Mouse (Mus musculus) ES-CJ7 (cell line): Measurements from ENCODE around the gene Gpi1.
A peak's percentile ranks its signal among the peaks of the same experiment; 100 is the strongest.
"Not testable (repeated sequence)": the region's sequence is repeated elsewhere in the genome, so short reads cannot be mapped to it uniquely, and the experiment has no call there.

ENCODE experiments used
- DNase-seq: peaks from one replicate; pipeline ENCODE4 v3.0.0; 2011; ENCODE audit warnings: low read depth, low spot score

Gpi1 gene

DNA sequence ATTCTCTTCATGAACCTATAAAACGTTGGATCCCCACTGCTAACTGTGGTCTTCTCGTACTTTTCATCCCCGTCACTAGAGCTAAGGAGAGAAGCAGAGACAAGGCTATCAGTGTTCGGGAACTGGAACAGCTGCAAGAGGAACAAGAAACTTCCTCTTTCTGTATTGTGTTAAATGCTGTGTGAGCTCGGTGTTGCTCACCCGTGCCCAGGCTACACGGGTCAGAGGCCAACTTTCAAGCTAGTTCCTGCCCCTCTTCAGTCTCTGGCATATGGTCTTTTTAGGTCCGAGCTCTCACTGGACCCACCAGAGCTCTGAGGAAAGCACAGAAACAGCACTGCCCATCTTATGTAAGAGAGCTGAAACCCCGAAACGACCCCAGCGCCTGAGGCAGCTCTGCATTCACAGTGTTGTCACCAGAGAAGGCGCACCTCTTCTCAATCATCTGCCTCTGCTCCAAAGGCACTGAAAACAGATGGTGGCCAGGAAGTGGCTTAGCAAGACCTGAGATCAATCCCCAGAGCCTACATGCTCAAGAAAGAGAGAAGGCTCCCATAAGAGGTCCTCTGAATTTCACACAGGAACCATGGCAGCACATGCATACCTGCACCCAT, 40.7 kb downstream of the Gpi1 start:
- no peak for DNase-seq

DNA sequence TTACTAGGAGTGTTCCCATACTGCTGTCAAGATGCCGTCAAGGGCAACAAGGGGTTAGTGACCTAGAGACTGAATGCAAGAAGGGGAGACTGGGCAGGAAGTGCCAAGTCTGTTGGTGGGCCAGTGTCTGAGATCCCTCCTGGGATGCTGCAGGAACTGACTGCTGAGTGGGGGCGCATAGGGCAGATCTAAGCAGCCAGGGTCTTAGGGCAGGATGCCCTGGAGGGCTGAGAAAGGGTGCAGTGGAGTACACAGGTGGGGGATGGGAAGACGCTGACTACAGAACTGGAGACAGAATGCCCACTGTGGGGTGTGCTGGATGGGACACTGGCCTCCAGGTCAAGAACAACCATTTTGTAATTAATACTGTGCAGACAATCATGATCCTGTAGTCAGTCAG, 46.3 kb downstream of the Gpi1 start:
- DNase-seq = no peak

DNA sequence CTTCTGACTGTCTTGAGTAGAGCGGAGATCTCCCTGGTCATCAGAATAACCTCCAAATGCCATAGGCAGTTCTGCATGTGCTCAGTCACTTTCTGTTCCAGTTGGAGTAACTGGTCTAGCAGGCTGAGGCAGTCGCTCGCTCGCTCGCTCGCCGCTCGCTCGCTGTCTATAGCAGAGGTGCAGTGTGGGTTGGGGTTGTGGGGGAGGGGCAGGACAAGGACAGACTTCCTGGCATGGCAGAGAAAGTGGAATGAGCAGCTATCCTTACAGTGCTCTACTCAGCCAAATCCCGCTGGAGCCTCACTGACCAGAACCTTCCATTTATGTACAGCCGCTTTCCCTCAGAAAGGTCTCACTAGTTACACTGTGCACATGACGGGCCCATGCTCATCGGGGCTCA, 46.8 kb downstream of the Gpi1 start:
- peak; percentile 74 for DNase-seq

DNA sequence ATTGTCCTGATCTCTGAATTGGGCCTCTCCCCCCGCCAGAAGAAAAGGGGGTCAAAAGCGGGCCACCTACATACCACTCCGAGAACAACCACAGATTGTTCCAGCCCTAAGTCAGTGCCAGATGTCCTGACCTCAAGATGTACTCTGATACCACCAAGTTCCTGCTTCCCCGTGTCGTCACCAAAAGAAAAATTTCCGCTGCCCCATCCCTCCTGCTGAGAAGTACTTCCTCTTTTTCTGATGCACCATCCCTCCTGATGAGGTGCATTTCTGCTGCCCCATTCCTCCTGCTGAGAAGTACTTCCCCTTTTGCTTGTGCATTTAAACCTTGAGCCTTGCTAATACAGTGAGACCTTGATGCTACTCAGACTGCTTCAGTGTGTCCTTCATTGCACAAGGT, 53.9 kb downstream of the Gpi1 start:
- not testable (repeated sequence) for DNase-seq

DNA sequence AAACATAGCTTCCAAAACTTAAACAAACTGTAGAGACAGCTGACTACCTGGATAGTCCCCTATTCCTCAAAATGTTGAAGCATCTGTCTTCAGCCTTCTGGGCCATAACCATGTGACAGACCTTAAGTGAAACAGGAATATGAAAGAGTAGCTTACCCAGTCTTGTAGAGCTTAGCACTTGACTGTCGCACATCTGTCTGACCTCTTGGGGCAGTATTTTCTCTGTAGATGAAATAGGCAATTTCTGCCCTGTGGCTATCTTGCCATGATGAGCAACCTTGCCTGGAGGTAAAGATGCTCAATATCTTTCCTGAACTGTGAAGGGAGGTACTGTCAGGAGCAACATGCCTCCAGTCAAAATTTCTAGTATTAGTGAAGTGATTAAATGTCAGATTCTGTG, 57.9 kb downstream of the Gpi1 start:
- peak; percentile 57 for DNase-seq

DNA sequence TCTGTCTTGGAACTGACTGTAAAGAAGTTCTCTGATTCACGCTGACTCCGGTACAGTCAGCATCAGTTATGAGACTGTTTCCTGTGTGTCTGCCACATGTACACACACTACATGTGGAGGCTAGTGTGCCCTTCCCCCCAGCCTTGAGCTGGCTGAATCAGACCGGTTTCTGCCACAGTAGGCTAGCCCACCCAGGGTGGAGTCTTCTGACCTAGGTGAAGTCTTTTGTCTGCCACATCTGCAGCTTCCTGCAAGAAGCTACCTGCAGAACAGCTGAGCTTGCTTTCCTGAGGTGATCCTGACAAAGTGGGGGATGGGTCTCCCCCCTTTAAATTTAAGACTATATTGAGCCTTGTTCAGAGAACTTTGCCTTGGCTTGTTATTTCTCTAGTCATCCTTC, 60.7 kb downstream of the Gpi1 start, which contains the start of gene Uba2:
TSS of gene Uba2 (minus strand) at position 146 of the 400 bp plus-strand sequence.
- DNase-seq = peak; percentile 98

DNA sequence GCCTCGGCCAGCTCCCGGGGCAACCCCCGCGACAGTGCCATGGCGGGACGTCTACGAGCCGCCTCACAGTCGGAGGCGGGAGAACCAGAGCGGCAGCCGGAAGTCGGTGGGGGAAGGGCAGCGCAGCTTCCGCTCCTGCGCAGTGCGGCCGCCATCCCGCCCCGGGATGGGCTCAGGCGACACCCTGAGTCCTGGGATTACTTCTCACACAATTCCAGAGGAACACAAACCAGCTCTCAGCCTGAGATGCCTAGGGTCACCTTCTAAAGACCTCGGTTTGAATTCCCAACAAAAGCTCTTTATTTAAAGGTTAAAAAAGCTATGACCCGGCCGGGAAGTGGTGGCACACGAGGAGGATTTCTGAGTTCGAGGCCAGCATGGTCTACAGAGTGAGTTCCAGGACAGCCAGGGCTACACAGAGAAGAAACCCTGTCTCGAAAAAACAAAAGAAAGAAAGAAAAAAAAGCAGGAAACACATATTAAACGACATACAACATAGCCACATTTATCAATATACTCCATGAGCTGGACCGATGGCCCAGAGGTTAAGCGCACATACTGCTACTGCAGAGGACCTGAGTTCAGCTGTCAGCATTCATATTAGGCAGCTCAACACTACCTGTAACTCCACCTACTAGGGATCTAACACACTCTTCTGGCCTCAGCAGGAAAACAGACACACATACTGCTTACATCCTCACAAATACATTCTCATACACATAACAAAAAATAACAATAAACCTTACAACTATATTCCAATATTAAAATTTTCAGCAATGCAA, 61.5 kb downstream of the Gpi1 start:
- peak; percentile 92 for DNase-seq

DNA sequence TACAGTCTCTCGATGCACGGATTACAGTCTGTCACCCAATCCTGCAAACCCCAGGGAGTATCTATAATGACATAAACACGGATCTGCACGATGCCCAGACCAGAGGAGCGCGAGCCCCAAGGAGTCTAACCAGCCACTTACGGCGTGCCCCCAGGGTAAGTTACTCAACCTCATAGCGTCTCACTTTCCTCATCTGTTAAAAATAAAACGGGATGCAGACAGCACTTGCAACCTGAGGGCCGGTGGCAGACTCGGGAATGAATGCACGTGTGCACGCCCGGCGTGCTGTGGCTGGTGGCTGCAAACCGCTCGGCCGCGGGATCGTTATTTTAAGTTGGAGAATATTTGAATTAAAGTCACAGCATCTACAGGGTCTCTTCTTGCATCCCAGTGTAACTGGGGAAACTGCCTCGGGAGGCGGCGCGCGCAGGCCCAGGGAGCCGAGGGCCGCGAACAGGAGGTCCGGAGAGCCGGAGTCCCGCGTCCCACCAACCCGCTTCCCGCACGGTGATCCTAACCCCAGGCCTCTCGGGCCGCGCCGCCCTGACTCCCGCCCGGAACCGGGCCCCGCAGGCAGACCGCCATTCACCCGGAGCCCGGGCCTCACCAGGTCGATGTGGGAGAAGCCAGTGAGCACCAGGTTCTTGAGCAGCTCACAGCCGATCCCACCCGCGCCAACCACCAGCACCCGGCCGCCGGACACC, 62.2 kb downstream of the Gpi1 start:
- DNase-seq = peak; percentile 41

DNA sequence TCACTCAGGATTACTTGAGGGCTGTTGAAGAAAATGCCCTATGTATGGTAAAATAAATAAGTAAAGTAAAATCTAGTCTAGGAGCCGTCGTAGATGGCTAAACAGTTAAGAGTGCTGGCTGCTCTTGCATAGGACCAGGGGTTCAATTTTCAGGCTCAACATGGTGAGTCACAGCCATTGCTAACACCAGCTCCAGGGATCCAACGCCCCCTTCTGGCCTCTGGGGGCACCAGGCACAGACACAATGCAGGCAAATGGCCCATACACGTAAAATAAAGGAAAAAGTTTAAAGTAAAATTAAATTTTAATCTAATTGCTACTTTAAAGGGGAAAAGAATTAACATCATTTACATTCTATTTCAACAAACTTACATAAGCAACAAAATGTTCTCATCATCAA, 63.3 kb downstream of the Gpi1 start:
- peak; percentile 88 for DNase-seq

DNA sequence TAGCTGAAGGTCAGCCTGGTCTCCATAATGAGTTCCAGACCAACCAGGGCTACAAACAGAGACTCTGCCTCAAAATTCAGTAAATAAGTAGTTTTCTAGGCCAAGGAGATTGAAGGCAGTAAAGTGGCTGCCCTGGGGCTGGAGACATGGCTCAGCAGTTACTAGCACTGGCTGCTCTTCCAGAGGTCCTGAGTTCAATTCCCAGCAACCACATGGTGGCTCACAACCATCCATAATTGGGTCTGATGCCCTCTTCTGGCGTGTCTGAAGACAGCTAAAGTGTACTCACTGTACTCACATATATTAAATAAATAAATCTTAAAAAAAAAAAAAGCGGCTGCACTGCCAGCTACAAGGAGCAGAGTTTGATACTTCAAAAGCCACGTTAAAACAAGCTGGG, 64.1 kb downstream of the Gpi1 start:
- peak; percentile 52 for DNase-seq

DNA sequence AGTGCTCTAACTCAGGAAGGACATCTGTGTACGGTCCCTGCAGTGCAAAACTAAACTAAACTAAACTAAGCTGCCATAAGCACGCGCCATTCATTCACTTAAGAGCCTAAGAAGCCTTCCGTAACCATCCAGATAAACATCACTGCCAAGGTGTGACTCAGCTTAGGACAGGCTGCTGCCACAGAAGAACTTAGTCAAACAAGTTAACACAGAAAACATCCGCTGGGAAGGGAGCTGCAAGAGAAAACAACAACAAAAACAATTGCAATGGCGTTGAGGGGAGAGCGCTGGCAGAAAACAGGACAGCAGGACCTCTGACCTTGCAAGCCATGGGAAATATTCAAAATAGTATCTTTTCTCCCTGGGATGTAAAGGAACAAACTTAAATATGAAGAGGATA, 65.5 kb downstream of the Gpi1 start:
- DNase-seq = peak; percentile 60

DNA sequence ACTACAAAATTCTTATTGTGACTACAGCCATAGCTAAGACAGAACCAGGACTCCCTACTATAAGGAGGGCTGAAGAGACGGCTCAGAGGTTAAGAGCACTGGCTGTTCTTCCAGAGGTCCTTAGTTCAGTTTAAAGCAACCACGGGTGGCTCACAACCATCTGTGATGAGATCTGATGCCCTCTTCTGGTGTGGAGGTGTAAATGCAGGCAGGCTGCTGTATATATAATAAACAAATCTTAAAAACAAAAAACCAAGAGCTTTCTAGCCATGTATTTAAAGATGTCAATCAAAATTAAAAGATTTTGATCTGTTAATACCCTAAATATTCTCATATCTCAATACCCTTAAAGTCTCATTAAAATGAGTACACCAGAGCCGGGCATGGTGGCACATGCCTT, 71.0 kb downstream of the Gpi1 start:
- DNase-seq = no peak

DNA sequence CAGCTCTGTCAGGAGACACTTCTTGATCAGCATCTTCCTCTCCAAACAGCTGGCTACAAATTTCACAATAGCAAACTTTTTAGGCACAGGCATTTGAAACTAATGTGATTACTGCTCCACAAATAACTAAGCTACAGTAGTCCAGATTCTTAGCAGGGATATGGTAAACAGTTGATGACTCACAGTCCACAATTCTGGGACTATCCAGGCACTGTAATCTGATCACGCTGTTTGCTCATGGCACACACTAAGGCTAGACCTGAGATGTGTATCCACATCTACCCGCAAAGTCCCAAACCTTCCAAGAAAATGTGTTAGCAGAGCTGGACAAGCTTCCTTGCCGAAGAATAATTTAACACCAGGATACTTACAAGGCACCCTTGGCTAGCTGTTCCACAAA, 72.1 kb downstream of the Gpi1 start:
- DNase-seq = no peak
